Mouse (Mus musculus) effector memory CD4-positive, alpha-beta T cell, adult 7 months (primary cell): ENCODE data around the gene Pcnp. TPM values are rescaled to one million over a fixed set of nuclear protein-coding genes. Genes with fewer than 3 reads are reported as not detected.

Experiments
- polyA plus RNA-seq: library from polyadenylated mRNA; unstranded; fragments of 100-300 nt; shearing (Covaris generic); gene quantifications from one replicate; pipeline ENCODE4 v1.2.1, GENCODE M21; 2017

Pcnp gene
- polyA plus RNA-seq: 108 TPM

GRCm38 (mm10) chr16:56029661-56030082 lies at the start of gene Pcnp:
Gene Pcnp (minus strand): TSS chr16:56029739.

GRCm38 (mm10) chr16:56048038-56048437 lies 18.5 kb upstream of the Pcnp start, which contains the start of gene Senp7:
Gene Senp7 (plus strand): TSS chr16:56048338.

GRCm38 (mm10) chr16:56037138-56038010 lies 7.8 kb upstream of the Pcnp start, which contains the start of gene Trmt10c:
Gene Trmt10c (minus strand): TSS chr16:56037819.

GRCm38 (mm10) chr16:55973431-55974255 lies 55.9 kb downstream of the Pcnp start, which contains the start of gene Zbtb11:
Gene Zbtb11 (plus strand): TSS chr16:55973883.

GRCm38 (mm10) chr16:55966212-55966871 lies 63.2 kb downstream of the Pcnp start, which contains the start of gene Rpl24:
Gene Rpl24 (plus strand): TSS chr16:55966275.

Other genes starting within 250 kb of the Pcnp start
- 958 TPM for gene Nfkbiz, start 190.8 kb downstream of the Pcnp start, polyA plus RNA-seq
- gene Nxpe3, start 134.5 kb downstream of the Pcnp start, polyA plus RNA-seq: 7.8 TPM
- gene Cep97, start 94.9 kb downstream of the Pcnp start, polyA plus RNA-seq: 29.3 TPM
- 560 TPM for gene Rpl24, start 63.5 kb downstream of the Pcnp start, polyA plus RNA-seq
- 82.7 TPM for gene Zbtb11, start 55.9 kb downstream of the Pcnp start, polyA plus RNA-seq
- 29.9 TPM for gene Trmt10c, start 8.1 kb upstream of the Pcnp start, polyA plus RNA-seq
- gene Senp7, start 18.6 kb upstream of the Pcnp start, polyA plus RNA-seq: 35.8 TPM
- gene Impg2, start 174.6 kb upstream of the Pcnp start, polyA plus RNA-seq: 0.56 TPM